8 mouse cellular contexts compared by ENCODE assay signal in genomic region chr2:60209703-60210651, GRCm38 (mm10). TPM values are rescaled to one million over a fixed set of nuclear protein-coding genes. Genes with fewer than 3 reads are reported as not detected.
DNase-seq lines count a peak whose midpoint lies in the region; ATAC-seq and TF ChIP-seq lines count a peak whose summit lies in the region.

TSS of gene Baz2b (minus strand) at chr2:60209839.
TSS of gene March7 (plus strand) at chr2:60209887.

- H3K9me3 ChIP-seq in MEL (replicated peaks; ENCODE audit: insufficient read depth, low read length) = no peaks in the 10 kb centered on the region
- H3K9me3 ChIP-seq in lung, embryonic 14.5 days (ENCODE audit: low read depth, low read length) = no peaks in the 10 kb centered on the region

- peak within 1 kb of the TSS; percentile 100 for H3K9ac ChIP-seq in MEL (ENCODE audit: control insufficient read depth, low read depth, low read length, poor library complexity, severe bottlenecking)
- H3K9ac ChIP-seq in lung, embryonic 14.5 days = peak within 1 kb of the TSS; percentile 94

- peak; percentile 94 for ATAC-seq in lung, embryonic 14.5 days (ENCODE audit: insufficient read depth)
- ATAC-seq in neutrophil, adult 5-6 weeks (ENCODE audit: extremely low read depth, insufficient number of reproducible peaks, low FRiP score, poor library complexity, severe bottlenecking) = peak; percentile 79

- TF ChIP-seq EP300 in MEL (IDR thresholded peaks at IDR 0.05; ENCODE audit: low read depth in 1 of 2, low read length in 2 of 2) = no peak; a peak in 1 of 4 replicates

- peak in 2 of 3 experiments; percentile 11 to 35; a peak in 3 of 6 replicates for TF ChIP-seq CTCF in MEL (IDR thresholded peaks at IDR 0.05 in 2 of 3, conservative IDR thresholded peaks at IDR 0.05 in 1 of 3; ENCODE audit: control insufficient read depth in 1 of 3, insufficient read depth in 1 of 3, low read depth in 2 of 3, low read length in 3 of 3, poor library complexity in 1 of 3, severe bottlenecking in 1 of 3)
- peak; percentile 32 for TF ChIP-seq CTCF in lung, embryonic 14.5 days (IDR thresholded peaks at IDR 0.05; ENCODE audit: low read depth)

- WGBS in lung, embryonic 14.5 days = under 1% methylated on average over 88 of the region's 109 CpGs

- peaks cover 59% of the 10 kb centered on the region for H3K79me2 ChIP-seq in MEL (ENCODE audit: control insufficient read depth, insufficient read depth, low read length, poor library complexity)

- TF ChIP-seq POLR2A in MEL (IDR thresholded peaks at IDR 0.05; ENCODE audit: control insufficient read depth in 1 of 2, insufficient read depth in 1 of 2, low read depth in 1 of 2, low read length in 2 of 2, poor library complexity in 1 of 2) = peak; percentile 78 to 91

- H3K36me3 ChIP-seq in MEL (ENCODE audit: control insufficient read depth in 1 of 2, insufficient read depth in 2 of 2, low read length in 2 of 2) = peaks cover 2 to 47% of the 10 kb centered on the region in 2 experiments; a peak in 3 of 4 replicates
- peaks cover 25% of the 10 kb centered on the region for H3K36me3 ChIP-seq in lung, embryonic 14.5 days (ENCODE audit: insufficient read depth)

- peak within 1 kb of the TSS; percentile 72 for H3K27ac ChIP-seq in MEL (ENCODE audit: control insufficient read depth, low read depth, low read length)
- peak within 1 kb of the TSS; percentile 91 for H3K27ac ChIP-seq in lung, embryonic 14.5 days (ENCODE audit: low read depth)

- H3K27me3 ChIP-seq in MEL (ENCODE audit: control insufficient read depth in 1 of 2, insufficient read depth in 2 of 2, low read length in 2 of 2) = no peaks in the 10 kb centered on the region
- H3K27me3 ChIP-seq in lung, embryonic 14.5 days (ENCODE audit: insufficient read depth, low read length) = no peaks in the 10 kb centered on the region

- H3K4me2 ChIP-seq in lung, embryonic 14.5 days = peak within 1 kb of the TSS; percentile 91

- DNase-seq in MEL (ENCODE audit: low read depth, low spot score) = peak; percentile 87
- peak; percentile 80 for DNase-seq in cerebellum, adult 8-10 months
- peak; percentile 75 for DNase-seq in forelimb bud, embryonic 11.5 days (ENCODE audit: low read depth, low spot score)
- peak; percentile 91 for DNase-seq in heart, postnatal 4 days
- DNase-seq in layer of hippocampus, adult 8-10 months (ENCODE audit: low spot score in 2 of 2) = peak; percentile 61 to 73
- DNase-seq in lung, embryonic 14.5 days = peak; percentile 94
- peak; percentile 86 for DNase-seq in testis, postnatal 14 days (ENCODE audit: low spot score)

- TF ChIP-seq RAD21 in MEL (IDR thresholded peaks at IDR 0.05; ENCODE audit: low read depth, low read length) = no peak

- peaks cover 12 to 30% of the 10 kb centered on the region in 2 experiments for H3K4me1 ChIP-seq in MEL (ENCODE audit: control insufficient read depth in 1 of 2, insufficient read depth in 2 of 2, low read length in 2 of 2)
- H3K4me1 ChIP-seq in lung, embryonic 14.5 days (ENCODE audit: insufficient read depth) = peaks cover 16% of the 10 kb centered on the region

- H3K4me3 ChIP-seq in MEL (ENCODE audit: control insufficient read depth in 1 of 2, insufficient read depth in 1 of 2, low read depth in 2 of 2, low read length in 2 of 2) = peak within 1 kb of the TSS; percentile 97 to 100
- H3K4me3 ChIP-seq in lung, embryonic 14.5 days (ENCODE audit: low read depth, low read length) = peak within 1 kb of the TSS; percentile 89

TF ChIP-seq in MEL, 35 proteins besides CTCF, POLR2A, EP300 and RAD21:
- TF ChIP-seq UBTF (IDR thresholded peaks at IDR 0.05; ENCODE audit: borderline replicate concordance, insufficient read depth, low read depth, low read length) (peak; percentile 77; the same call in 1 of the 2 replicates), GABPA (IDR thresholded peaks at IDR 0.05; ENCODE audit: low read depth, low read length) (no peak), POLR2AphosphoS5 (IDR thresholded peaks at IDR 0.05; ENCODE audit: borderline replicate concordance, low read depth, low read length) (no peak), TBP (IDR thresholded peaks at IDR 0.05; ENCODE audit: low read depth, low read length) (no peak), MYB (IDR thresholded peaks at IDR 0.05; ENCODE audit: low read depth, low read length) (no peak), HCFC1 (IDR thresholded peaks at IDR 0.05; ENCODE audit: low read depth, low read length) (no peak; the same call in none of the 2 replicates), CHD2 (IDR thresholded peaks at IDR 0.05; ENCODE audit: low read length) (peak; percentile 90), BHLHE40 (IDR thresholded peaks at IDR 0.05; ENCODE audit: borderline replicate concordance, low read depth, low read length) (no peak), USF2 (IDR thresholded peaks at IDR 0.05; ENCODE audit: borderline replicate concordance in 1 of 2, insufficient read depth in 1 of 2, low read depth in 1 of 2, low read length in 2 of 2) (no peak), TAL1 (IDR thresholded peaks at IDR 0.05; ENCODE audit: low read length) (no peak), MAX (IDR thresholded peaks at IDR 0.05; ENCODE audit: low read length) (no peak), NRF1 (IDR thresholded peaks at IDR 0.05; ENCODE audit: insufficient read depth, low read depth, low read length, poor library complexity, severe bottlenecking) (no peak), ZMIZ1 (IDR thresholded peaks at IDR 0.05; ENCODE audit: low read depth, low read length) (peak; percentile 75; the same call in 1 of the 2 replicates), USF1 (IDR thresholded peaks at IDR 0.05; ENCODE audit: low read depth, low read length) (no peak), MEF2A (IDR thresholded peaks at IDR 0.05; ENCODE audit: extremely low read depth, insufficient replicate concordance, low read depth, low read length, poor library complexity, severe bottlenecking) (no peak), SMC3 (IDR thresholded peaks at IDR 0.05; ENCODE audit: low read depth, low read length) (no peak), NELFE (IDR thresholded peaks at IDR 0.05; ENCODE audit: low read depth, low read length) (peak; percentile 75), MXI1 (IDR thresholded peaks at IDR 0.05; ENCODE audit: low read depth, low read length) (peak; percentile 21; the same call in 1 of the 2 replicates), TCF12 (IDR thresholded peaks at IDR 0.05; ENCODE audit: low read depth, low read length) (no peak), SIN3A (IDR thresholded peaks at IDR 0.05; ENCODE audit: low read length) (no peak; the same call in 1 of the 2 replicates), RCOR1 (IDR thresholded peaks at IDR 0.05; ENCODE audit: low read depth, low read length) (no peak), CHD1 (IDR thresholded peaks at IDR 0.05; ENCODE audit: low read depth, low read length) (no peak), MAZ (IDR thresholded peaks at IDR 0.05; ENCODE audit: low read depth, low read length) (peak; percentile 68; the same call in 1 of the 2 replicates), MAFK (IDR thresholded peaks at IDR 0.05; ENCODE audit: borderline replicate concordance, low read depth, low read length) (no peak), ELF1 (IDR thresholded peaks at IDR 0.05; ENCODE audit: low read depth, low read length) (no peak), E2F4 (IDR thresholded peaks at IDR 0.05; ENCODE audit: borderline replicate concordance, low read depth, low read length) (no peak), ZC3H11A (IDR thresholded peaks at IDR 0.05; ENCODE audit: low read depth, low read length) (no peak), KAT2A (conservative IDR thresholded peaks at IDR 0.05; ENCODE audit: low read depth, low read length) (no peak), MYC (IDR thresholded peaks at IDR 0.05; ENCODE audit: low read depth, low read length) (no peak), JUND (IDR thresholded peaks at IDR 0.05; ENCODE audit: low read depth, low read length) (no peak), POLR2AphosphoS2 (IDR thresholded peaks at IDR 0.05; ENCODE audit: low read length) (peak; percentile 58; the same call in 1 of the 2 replicates), ETS1 (IDR thresholded peaks at IDR 0.05; ENCODE audit: low read depth, low read length) (0 out of 2 replicates have a peak, but pooled peaks have one; percentile 8), ZNF384 (IDR thresholded peaks at IDR 0.05; ENCODE audit: low read depth, low read length) (no peak), ZKSCAN1 (IDR thresholded peaks at IDR 0.05; ENCODE audit: low read depth, low read length) (no peak), GATA1 (IDR thresholded peaks at IDR 0.05; ENCODE audit: low read depth, low read length) (no peak)
TF ChIP-seq in MEL: peak in this region for 8.

RNA-seq across cellular contexts. Expression of gene Baz2b, which starts in this region (rescaled TPM):
- 5.5 and 5.7 TPM in 2 replicates for total RNA-seq in MEL (2012; rRNA removed)
- polyA plus RNA-seq in MEL (2012; ENCODE audit: insufficient read depth in 1 of 2, insufficient read length in 2 of 2, low read depth in 1 of 2, low replicate concordance in 2 of 2, missing spikeins in 1 of 2) = 10 to 100 TPM in 1 of 2 experiments, not detected in 1; 11.4 TPM
- total RNA-seq in heart, postnatal 4 days (2021) = 10 to 100 TPM; 65.5 to 68.2 TPM
- 10 to 100 TPM; 56.7 to 73.3 (median 59.7) TPM for total RNA-seq in layer of hippocampus, adult 8-10 months (2022)
- 54.3 and 57.2 TPM in 2 replicates for polyA plus RNA-seq in lung, embryonic 14.5 days (2014; fragmentation: Nextera tagmentation; extraction: Ambion mirVana)
- 365 and 367 TPM in 2 replicates for total RNA-seq in neutrophil, adult 5-6 weeks (2017)

RNA-seq across cellular contexts. Expression of gene March7, which starts in this region (rescaled TPM):
- 36.4 and 42.6 TPM in 2 replicates for total RNA-seq in MEL (2012; rRNA removed)
- polyA plus RNA-seq in MEL (2012; ENCODE audit: insufficient read depth in 1 of 2, insufficient read length in 2 of 2, low read depth in 1 of 2, low replicate concordance in 2 of 2, missing spikeins in 1 of 2) = 10 to 100 TPM in 1 of 2 experiments, not detected in 1; 32.3 TPM
- total RNA-seq in heart, postnatal 4 days (2021) = 10 to 100 TPM; 54.4 to 57.8 TPM
- total RNA-seq in layer of hippocampus, adult 8-10 months (2022) = 10 to 100 TPM; 62.6 to 74.5 (median 69.3) TPM
- polyA plus RNA-seq in lung, embryonic 14.5 days (2014; fragmentation: Nextera tagmentation; extraction: Ambion mirVana) = 78.7 and 81.4 TPM in 2 replicates
- 547 and 566 TPM in 2 replicates for total RNA-seq in neutrophil, adult 5-6 weeks (2017)

Comparison
In these comparisons a context has a peak if more than half of its experiments do, and no peak if none do; other contexts are left out.
1. Peak in every context shown above with its lines: DNase-seq, ATAC-seq, H3K4me3 ChIP-seq and H3K27ac ChIP-seq.